Mouse (Mus musculus) intestine, embryonic 15.5 days (tissue): ENCODE results near the gene 1700017B05Rik. TPM values are rescaled to one million over a fixed set of nuclear protein-coding genes. Genes with fewer than 3 reads are reported as not detected.

Experiments used
- ATAC-seq: fragments of 200-750 bp; cut with Nextera tagmentation; 2 replicates; pipeline ENCODE4 v1.8.0; 2017; ENCODE audit warnings: moderate TSS enrichment, moderate library complexity
- H3K27ac ChIP-seq: fragments of 300-500 bp; sonication (generic); 2 replicates; pipeline ENCODE4 v1.5.1; 2015; ENCODE audit warnings: mild to moderate bottlenecking, inconsistent platforms
- H3K27me3 ChIP-seq: fragments of 300-500 bp; sonication (generic); replicated peaks from 2 replicates; pipeline ENCODE4 v1.6.1; 2015; ENCODE audit warnings: inconsistent platforms
- H3K36me3 ChIP-seq: fragments of 300-500 bp; sonication (generic); 2 replicates; pipeline ENCODE4 v1.6.1; 2015; ENCODE audit warnings: inconsistent platforms
- H3K4me1 ChIP-seq: fragments of 300-500 bp; sonication (generic); replicated peaks from 2 replicates; pipeline ENCODE4 v1.6.1; 2015; ENCODE audit warnings: inconsistent platforms
- H3K4me2 ChIP-seq: fragments of 300-500 bp; sonication (generic); replicated peaks from 2 replicates; pipeline ENCODE4 v1.6.1; 2015; ENCODE audit warnings: mild to moderate bottlenecking, inconsistent platforms
- H3K4me3 ChIP-seq: fragments of 300-500 bp; sonication (generic); replicated peaks from 2 replicates; pipeline ENCODE4 v1.5.1; 2015; ENCODE audit warnings: inconsistent platforms
- H3K9ac ChIP-seq: fragments of 300-500 bp; sonication (generic); 2 replicates; pipeline ENCODE4 v1.6.1; 2015; ENCODE audit warnings: inconsistent platforms
- H3K9me3 ChIP-seq: fragments of 300-500 bp; sonication (generic); 2 replicates; pipeline ENCODE4 v1.6.1; 2016; ENCODE audit warnings: inconsistent platforms
- WGBS: fragments of 180-500 bp; shearing (Covaris S2); methylation state at CpG from one replicate; pipeline ENCODE4 v1.1.7; 2015; 5-methylcytosine and 5-hydroxymethylcytosine counted together
- polyA plus RNA-seq: library from polyadenylated mRNA; unstranded; fragments of >200 nt; fragmentation: Nextera tagmentation; extraction: Ambion mirVana; gene quantifications from 2 replicates; pipeline ENCODE4 v1.2.1, GENCODE M21; 2015

1700017B05Rik gene
- polyA plus RNA-seq, 1 experiment from 2014 or later: 27.7 TPM

DNA sequence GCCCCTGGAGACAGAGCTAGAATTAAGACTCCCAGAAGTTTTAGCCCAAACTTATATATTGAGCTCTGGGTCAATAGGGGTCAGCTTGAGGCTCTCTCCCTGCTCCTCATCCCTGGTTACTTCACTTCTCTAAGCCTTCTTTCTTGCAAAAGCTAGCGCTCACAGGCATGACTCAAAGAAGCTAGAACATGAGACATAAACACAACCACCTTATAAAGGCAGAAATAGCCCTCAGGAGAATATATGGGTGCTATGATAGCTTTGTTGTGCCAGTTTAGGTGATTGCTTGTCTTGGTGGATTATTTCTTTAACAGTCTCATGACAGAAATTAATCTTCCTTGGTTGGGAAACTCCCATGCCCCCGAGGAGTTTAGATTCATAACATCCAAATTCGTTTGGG is 32.5 kb upstream of the 1700017B05Rik start:
- Histone ChIP-seq H3K4me2 (no peak overlapping the region), H3K4me3 (no peak overlapping the region), H3K27ac (no peak overlapping the region), H3K9me3 (no peaks in the 10 kb centered on the region), H3K36me3 (no peaks in the 10 kb centered on the region), H3K4me1 (0 out of 2 replicates have a peak, but pooled peaks cover under 1% of the 10 kb centered on the region), H3K27me3 (no peaks in the 10 kb centered on the region), H3K9ac (no peak overlapping the region)
- ATAC-seq: no peak
- 77% methylated on average over 3 of the region's 3 CpGs for WGBS

DNA sequence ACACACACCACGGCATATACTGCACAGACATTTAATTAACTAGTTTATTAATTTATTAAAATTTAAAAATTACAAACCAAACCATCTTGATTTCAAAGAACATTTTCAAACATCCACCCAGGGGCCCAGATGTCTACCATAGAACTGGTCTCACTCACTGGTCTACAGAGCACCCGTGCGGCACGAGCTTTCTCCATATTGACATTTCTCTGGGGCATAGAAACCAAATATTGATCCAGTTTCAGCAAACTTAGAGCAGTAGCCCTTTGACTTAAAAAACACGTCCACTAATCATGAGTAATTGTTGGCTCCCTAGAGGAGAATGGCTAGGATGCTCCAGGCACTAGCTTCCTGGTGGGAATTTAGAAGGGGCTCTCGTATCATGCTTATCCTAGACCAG is 24.8 kb upstream of the 1700017B05Rik start:
- Histone ChIP-seq H3K27ac (no peak overlapping the region), H3K4me3 (no peak overlapping the region), H3K4me1 (peaks cover 11% of the 10 kb centered on the region; the same call in 1 of the 2 replicates), H3K9me3 (no peaks in the 10 kb centered on the region), H3K9ac (no peak overlapping the region), H3K4me2 (no peak overlapping the region), H3K27me3 (no peaks in the 10 kb centered on the region), H3K36me3 (no peaks in the 10 kb centered on the region)
- 73% methylated on average over 6 of the region's 6 CpGs for WGBS
- ATAC-seq: no peak

DNA sequence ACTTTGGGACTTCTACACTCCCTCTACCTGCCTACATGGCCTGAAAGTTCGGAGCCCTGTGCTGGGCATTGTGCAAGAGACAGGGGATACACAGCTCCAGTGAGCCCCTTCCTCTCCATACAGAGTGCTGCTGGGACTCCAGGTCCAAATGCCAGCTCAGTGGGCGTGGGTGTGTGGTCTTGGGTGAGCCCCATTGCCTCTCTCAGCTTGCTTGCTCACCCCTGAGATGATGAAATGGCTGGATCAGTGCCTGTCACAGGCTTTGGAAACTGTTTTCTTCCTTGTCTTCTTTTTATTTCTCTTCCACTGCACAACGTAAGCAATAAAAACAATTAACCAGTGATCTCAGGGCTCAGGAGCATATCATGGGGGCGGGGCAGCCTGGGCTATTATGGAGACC is 20.9 kb upstream of the 1700017B05Rik start:
- Histone ChIP-seq H3K4me2 (no peak overlapping the region), H3K9ac (no peak overlapping the region), H3K9me3 (no peaks in the 10 kb centered on the region), H3K4me3 (no peak overlapping the region), H3K4me1 (peaks cover 34% of the 10 kb centered on the region), H3K36me3 (no peaks in the 10 kb centered on the region), H3K27ac (0 out of 2 replicates have a peak overlapping the region, but pooled peaks have one; percentile 8), H3K27me3 (no peaks in the 10 kb centered on the region)
- 60% methylated on average over 4 of the region's 4 CpGs for WGBS
- 0 out of 2 replicates have a peak, but pooled peaks have one; percentile 18 for ATAC-seq

DNA sequence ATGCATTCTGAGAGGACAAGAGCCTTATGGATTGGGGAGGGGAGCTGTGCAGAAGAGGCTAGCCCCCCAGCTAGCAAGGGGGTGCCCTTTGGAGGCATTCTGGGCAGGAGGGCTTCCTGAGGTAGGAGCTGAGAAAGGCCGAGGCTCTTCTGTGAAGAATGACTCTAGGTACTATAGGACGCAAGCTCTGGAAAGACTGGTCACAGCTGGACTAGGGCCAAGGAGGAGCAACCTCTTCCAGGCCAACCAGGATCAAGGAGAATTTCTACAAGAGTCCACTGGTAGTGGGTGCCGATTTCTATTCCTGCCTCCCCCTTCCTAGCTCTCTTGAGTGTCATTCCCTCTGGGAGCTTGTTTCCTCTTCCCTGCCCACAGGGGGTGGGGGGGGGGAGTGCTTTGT is 20.3 kb upstream of the 1700017B05Rik start:
- peaks cover 38% of the 10 kb centered on the region for H3K4me1 ChIP-seq
- no peak overlapping the region for H3K4me3 ChIP-seq
- no peak overlapping the region for H3K27ac ChIP-seq
- H3K4me2 ChIP-seq: no peak overlapping the region
- H3K9me3 ChIP-seq: no peaks in the 10 kb centered on the region
- no peaks in the 10 kb centered on the region for H3K27me3 ChIP-seq
- WGBS: 73% methylated on average over 3 of the region's 3 CpGs
- H3K36me3 ChIP-seq: no peaks in the 10 kb centered on the region
- no peak for ATAC-seq
- no peak overlapping the region for H3K9ac ChIP-seq

DNA sequence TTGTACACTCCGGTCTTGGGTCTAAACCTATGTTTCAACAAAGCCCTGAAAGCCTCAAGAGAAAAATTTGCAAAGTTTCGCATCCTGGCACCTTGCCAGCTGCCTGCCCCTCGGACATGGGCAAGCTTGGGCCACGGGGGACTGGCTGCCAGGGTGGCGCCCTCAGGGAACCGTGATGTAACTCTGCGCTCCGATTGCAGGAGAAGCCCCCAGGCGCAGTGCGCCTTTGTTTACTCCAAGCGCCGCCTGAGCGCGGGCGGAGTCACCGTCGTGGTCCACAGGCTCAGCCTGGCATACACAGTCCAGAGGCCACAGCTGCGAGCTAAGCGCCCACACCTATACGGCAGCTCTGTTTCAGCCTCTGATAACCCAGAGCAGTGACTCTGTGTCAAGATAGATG is 19.1 kb upstream of the 1700017B05Rik start:
- peak overlapping the region; percentile 16 for H3K4me3 ChIP-seq
- 9% methylated on average over 20 of the region's 20 CpGs for WGBS
- H3K4me1 ChIP-seq: peaks cover 41% of the 10 kb centered on the region

DNA sequence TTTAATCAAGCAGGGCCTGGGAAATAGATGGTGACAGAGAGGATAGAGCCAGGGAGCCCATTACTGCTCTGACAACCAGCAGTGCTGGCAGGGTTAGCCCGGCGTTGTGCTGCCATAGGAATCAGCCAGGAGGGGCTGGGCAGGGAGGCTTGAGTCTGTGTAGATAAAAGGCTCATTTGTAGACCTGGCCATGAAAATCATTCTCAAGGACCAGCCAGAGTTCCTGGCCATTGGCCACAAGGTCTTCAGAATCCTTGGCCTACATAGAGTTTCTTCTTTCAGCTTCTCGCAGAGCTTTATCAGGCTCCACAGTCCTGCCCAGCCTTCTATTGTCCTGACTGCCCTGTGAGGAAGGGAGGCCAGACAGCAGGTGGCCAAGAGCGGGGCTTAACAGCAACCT is 17.0 kb upstream of the 1700017B05Rik start:
- Histone ChIP-seq H3K9me3 (no peaks in the 10 kb centered on the region), H3K9ac (no peak overlapping the region), H3K27ac (peak overlapping the region; percentile 40; the same call in 1 of the 2 replicates), H3K4me2 (no peak overlapping the region), H3K4me1 (peaks cover 41% of the 10 kb centered on the region), H3K36me3 (no peaks in the 10 kb centered on the region), H3K27me3 (no peaks in the 10 kb centered on the region), H3K4me3 (no peak overlapping the region)
- no peak for ATAC-seq
- 31% methylated on average over 4 of the region's 4 CpGs for WGBS

More for the DNA sequence above, 19.1 kb upstream of the 1700017B05Rik start:
- H3K27ac ChIP-seq: no peak overlapping the region
- peak overlapping the region; percentile 53 for H3K4me2 ChIP-seq
- no peaks in the 10 kb centered on the region for H3K36me3 ChIP-seq
- no peaks in the 10 kb centered on the region for H3K27me3 ChIP-seq
- no peak; the same call in 1 of the 2 replicates for ATAC-seq
- H3K9ac ChIP-seq: no peak overlapping the region
- H3K9me3 ChIP-seq: no peaks in the 10 kb centered on the region

DNA sequence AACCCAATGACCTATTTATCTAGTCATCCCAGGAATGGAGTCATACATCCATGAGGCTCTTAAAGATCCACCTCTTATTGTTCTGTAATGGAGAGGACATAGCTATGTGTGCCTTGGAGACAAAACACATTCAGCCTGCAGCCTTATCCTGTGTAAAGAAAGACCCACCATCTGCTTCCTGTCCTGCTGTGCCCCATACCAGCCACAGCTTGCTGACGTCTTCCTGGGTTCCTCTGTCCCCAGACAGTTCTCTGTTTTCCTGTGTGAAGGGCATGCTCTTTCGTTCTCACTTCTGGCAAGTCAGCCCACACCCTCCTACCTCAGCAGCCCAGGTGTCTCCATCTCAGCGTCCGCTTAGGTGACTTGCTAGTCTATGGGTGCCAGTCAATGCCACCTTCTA is 15.9 kb upstream of the 1700017B05Rik start:
- H3K4me1 ChIP-seq: peaks cover 46% of the 10 kb centered on the region

DNA sequence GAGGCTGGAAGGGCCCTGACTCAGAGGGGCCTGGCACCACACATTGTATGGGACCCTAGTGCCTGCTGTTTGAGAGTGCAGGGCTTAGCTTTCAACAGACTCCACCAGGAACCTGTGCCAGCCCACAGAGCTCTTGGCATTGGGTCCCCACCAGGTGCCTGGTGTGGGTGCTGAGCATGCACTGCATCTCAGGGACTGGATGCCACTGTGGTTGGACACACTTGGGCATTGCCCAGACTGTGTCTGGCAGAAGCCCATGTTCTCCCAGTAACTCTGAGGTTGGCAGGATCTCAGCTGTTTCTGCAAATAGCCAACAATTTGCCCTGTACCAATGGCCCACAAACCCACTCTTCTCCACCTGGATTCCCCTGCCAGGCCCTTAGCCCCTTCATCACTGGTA is 13.9 kb upstream of the 1700017B05Rik start:
- H3K36me3 ChIP-seq: no peaks in the 10 kb centered on the region
- no peak overlapping the region for H3K27ac ChIP-seq
- H3K9me3 ChIP-seq: no peaks in the 10 kb centered on the region
- H3K9ac ChIP-seq: no peak overlapping the region
- H3K4me2 ChIP-seq: no peak overlapping the region
- ATAC-seq: no peak
- no peaks in the 10 kb centered on the region for H3K27me3 ChIP-seq
- H3K4me3 ChIP-seq: no peak overlapping the region
- peaks cover 33% of the 10 kb centered on the region for H3K4me1 ChIP-seq

More for the DNA sequence above, 15.9 kb upstream of the 1700017B05Rik start:
- no peak overlapping the region; the same call in 1 of the 2 replicates for H3K27ac ChIP-seq
- ATAC-seq: no peak
- H3K9ac ChIP-seq: no peak overlapping the region
- no peaks in the 10 kb centered on the region for H3K9me3 ChIP-seq
- H3K36me3 ChIP-seq: no peaks in the 10 kb centered on the region
- H3K4me3 ChIP-seq: no peak overlapping the region
- no peaks in the 10 kb centered on the region for H3K27me3 ChIP-seq
- H3K4me2 ChIP-seq: no peak overlapping the region
- WGBS: 41% methylated on average over 4 of the region's 4 CpGs

DNA sequence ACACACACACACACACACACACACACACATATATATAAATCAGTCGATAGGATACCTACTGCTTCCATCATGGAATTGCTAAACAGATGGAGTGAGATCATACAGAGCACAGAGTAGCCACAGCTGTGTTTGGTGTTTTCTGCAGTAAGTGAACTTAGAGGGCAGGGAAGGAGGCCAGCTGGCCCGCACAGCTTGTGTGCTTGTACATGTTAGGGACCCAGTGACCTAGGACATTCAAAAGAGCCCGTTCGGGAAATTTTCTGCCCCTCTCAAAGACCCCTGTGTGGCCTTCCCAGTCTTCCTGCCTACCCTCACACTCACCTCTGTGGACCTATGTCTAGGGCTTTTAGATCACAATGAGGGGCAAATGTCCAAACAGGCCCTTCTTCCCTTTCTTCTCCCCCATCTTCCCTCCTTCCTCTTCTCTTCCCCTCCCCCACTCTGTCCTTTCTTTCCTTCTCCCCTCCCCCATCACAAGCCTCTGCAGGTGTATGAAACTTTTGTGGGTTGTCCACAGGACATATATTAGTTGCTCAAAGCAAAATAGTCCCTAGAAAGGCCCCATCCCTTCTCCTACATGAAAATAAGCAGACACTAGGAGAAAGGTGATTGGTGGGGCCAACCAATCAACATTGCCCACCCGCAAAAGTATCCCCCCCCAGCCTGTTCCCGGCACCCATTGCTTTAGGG is 11.5 kb upstream of the 1700017B05Rik start:
- peaks cover 32% of the 10 kb centered on the region for H3K4me1 ChIP-seq
- H3K27ac ChIP-seq: peak overlapping the region; percentile 17; the same call in 1 of the 2 replicates

DNA sequence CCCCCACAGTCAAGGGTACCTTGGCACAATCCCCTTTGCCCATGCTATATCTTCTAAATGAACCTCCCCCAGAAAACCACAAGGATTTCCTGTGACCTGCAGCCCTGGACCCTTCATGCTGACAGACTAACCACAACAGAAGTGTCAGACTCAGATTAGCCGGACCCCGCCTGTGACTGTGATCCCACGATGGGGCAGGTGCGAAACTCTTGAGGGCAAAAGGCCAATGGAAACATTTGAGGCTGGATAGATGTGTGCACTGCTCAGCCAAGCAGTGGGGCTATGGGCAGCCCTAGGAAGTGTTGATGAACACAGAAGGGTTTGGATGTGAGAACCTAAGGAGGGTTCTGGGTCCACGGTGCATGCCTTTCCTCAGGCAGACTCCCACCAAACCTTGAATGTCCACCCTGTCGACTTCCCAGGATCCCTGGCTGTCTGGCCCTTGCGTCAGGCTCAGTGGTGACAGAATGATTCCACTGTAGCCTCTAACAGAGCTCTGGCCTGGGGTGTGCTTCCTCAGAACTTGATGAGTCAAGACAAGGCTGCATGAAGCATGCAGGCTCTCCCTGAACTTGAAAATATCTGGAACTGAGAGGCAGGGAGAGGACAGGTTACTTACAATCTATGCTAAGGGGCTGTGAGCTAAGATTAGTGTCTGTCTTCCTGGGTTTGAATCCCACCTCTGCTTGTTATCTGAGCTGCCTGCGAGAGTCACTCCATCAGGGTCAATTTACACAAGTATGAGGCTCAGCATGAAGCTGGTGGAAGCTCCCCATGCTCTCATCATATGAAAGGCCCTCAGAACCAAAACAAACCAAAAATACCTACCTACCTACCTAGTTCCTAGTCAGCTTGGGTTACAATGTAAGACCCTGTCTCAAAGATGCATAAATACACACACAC is 10.7 kb upstream of the 1700017B05Rik start:
- no peak for ATAC-seq
- Histone ChIP-seq H3K4me3 (no peak overlapping the region), H3K9ac (no peak overlapping the region), H3K9me3 (no peaks in the 10 kb centered on the region), H3K4me2 (no peak overlapping the region), H3K27me3 (no peaks in the 10 kb centered on the region), H3K27ac (no peak overlapping the region), H3K36me3 (no peaks in the 10 kb centered on the region), H3K4me1 (peaks cover 24% of the 10 kb centered on the region)
- 61% methylated on average over 8 of the region's 8 CpGs for WGBS

More for the DNA sequence above, 11.5 kb upstream of the 1700017B05Rik start:
- Histone ChIP-seq H3K4me3 (no peak overlapping the region), H3K36me3 (no peaks in the 10 kb centered on the region), H3K9ac (no peak overlapping the region), H3K4me2 (no peak overlapping the region), H3K9me3 (no peaks in the 10 kb centered on the region), H3K27me3 (no peaks in the 10 kb centered on the region)
- ATAC-seq: no peak
- 24% methylated on average over 6 of the region's 6 CpGs for WGBS

DNA sequence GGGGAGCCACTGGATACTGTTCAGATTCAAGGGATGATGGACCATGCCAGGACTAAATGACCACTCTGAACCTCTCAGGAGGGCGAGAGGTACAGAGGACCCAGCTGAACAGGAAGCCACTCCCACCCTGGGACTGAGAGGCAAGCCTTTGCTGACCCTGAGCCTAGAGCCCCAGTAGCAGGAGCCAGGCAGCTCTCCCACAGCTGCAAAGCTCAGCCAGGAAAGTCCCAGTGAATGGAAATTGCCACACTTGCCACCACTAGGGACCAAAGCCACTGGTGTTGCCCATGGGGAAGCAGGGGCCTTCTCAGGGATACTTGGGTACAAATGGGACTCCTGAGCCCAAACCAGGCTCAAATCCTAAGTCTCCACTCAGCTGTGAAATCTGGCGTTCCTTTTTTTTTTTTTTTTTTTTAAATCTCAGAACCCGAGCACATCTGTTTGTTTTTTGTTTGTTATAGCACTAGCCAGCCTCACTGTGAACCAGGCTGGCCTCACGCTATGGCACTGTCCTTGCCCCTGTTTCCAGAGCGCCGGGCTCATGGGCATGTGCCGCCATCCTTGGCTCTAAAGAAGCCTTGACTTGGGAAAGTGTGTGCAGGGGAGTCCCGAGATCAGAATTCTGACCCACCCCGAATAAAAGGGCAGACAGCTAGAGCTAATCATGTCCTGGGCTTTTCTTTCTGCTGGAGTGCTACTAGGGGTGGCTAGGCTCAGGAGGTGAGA is 9.6 kb upstream of the 1700017B05Rik start:
- ATAC-seq: no peak
- WGBS: 65% methylated on average over 9 of the region's 9 CpGs

DNA sequence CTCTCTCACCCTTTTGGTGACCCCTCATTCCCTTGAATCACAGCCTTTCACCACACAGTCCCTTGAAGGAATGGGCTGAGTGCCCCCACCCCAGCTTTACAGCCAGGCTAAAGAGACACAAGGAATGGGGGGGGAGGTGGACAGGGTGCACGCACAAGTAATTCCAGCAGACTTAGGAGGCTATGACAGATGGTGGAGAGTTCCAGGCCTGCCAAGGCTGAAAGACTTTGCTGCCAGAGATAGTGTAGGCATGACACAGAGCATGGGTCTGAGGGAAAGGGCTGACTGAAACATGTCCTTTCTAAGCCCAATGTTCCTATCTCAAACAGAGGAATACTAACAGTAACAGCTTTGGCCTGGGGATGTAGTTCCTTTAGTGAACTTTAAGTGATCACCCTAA is 8.7 kb upstream of the 1700017B05Rik start:
- Histone ChIP-seq H3K4me3 (no peak overlapping the region), H3K4me1 (peaks cover 23% of the 10 kb centered on the region), H3K27me3 (no peaks in the 10 kb centered on the region), H3K36me3 (no peaks in the 10 kb centered on the region), H3K27ac (no peak overlapping the region), H3K9me3 (no peaks in the 10 kb centered on the region), H3K9ac (no peak overlapping the region), H3K4me2 (no peak overlapping the region)
- WGBS: 52% methylated on average over 1 of the region's 1 CpGs
- no peak for ATAC-seq

More for the DNA sequence above, 9.6 kb upstream of the 1700017B05Rik start:
- H3K27ac ChIP-seq: no peak overlapping the region
- H3K9ac ChIP-seq: no peak overlapping the region
- no peaks in the 10 kb centered on the region for H3K9me3 ChIP-seq
- peaks cover 23% of the 10 kb centered on the region for H3K4me1 ChIP-seq
- H3K4me3 ChIP-seq: no peak overlapping the region
- H3K27me3 ChIP-seq: no peaks in the 10 kb centered on the region
- no peak overlapping the region for H3K4me2 ChIP-seq
- no peaks in the 10 kb centered on the region for H3K36me3 ChIP-seq
